Mouse (Mus musculus): Measurements from ENCODE around the gene Dusp14. TPM values are rescaled to one million over a fixed set of nuclear protein-coding genes. Genes with fewer than 3 reads are reported as not detected.

Dusp14 gene
- polyA plus RNA-seq, 1 experiment from 2014 or later = 15.7 TPM

- H3K4me3 ChIP-seq (ENCODE audit: low read depth, low read length) = peak overlapping the region; percentile 67
- peak overlapping the region; percentile 88 for H3K4me2 ChIP-seq
- 6% methylated on average over 18 of the region's 18 CpGs for WGBS
- ATAC-seq (ENCODE audit: insufficient read depth) (no peak), DNase-seq (peak; percentile 53)
- peak overlapping the region; percentile 24; the same call in 1 of the 2 replicates for H3K9ac ChIP-seq
- H3K27me3 ChIP-seq (ENCODE audit: insufficient read depth, low read length) = peaks cover 27% of the 10 kb centered on the region
- H3K9me3 ChIP-seq (ENCODE audit: low read depth, low read length) = no peaks in the 10 kb centered on the region
- H3K36me3 ChIP-seq (ENCODE audit: insufficient read depth) = no peaks in the 10 kb centered on the region
- H3K4me1 ChIP-seq (ENCODE audit: insufficient read depth) = 0 out of 2 replicates have a peak, but pooled peaks cover 7% of the 10 kb centered on the region
- no peak overlapping the region for H3K27ac ChIP-seq (ENCODE audit: low read depth)
- TF ChIP-seq CTCF (IDR thresholded peaks at IDR 0.05; ENCODE audit: low read depth) = no peak
Measured at GRCm38 (mm10) chr11:84066927-84067645, 2.0 kb downstream of the Dusp14 start.

- WGBS = 5% methylated on average over 11 of the region's 11 CpGs
- Histone ChIP-seq H3K4me1 (ENCODE audit: insufficient read depth) (0 out of 2 replicates have a peak, but pooled peaks cover 7% of the 10 kb centered on the region), H3K36me3 (ENCODE audit: insufficient read depth) (no peaks in the 10 kb centered on the region), H3K4me2 (peak overlapping the region; percentile 88; the same call in 1 of the 2 replicates), H3K9me3 (ENCODE audit: low read depth, low read length) (no peaks in the 10 kb centered on the region), H3K9ac (no peak overlapping the region), H3K27ac (ENCODE audit: low read depth) (no peak overlapping the region), H3K27me3 (ENCODE audit: insufficient read depth, low read length) (peaks cover 27% of the 10 kb centered on the region), H3K4me3 (ENCODE audit: low read depth, low read length) (no peak overlapping the region)
- peak; percentile 56 for DNase-seq
- peak; percentile 52 for TF ChIP-seq CTCF (IDR thresholded peaks at IDR 0.05; ENCODE audit: low read depth)
- no peak for ATAC-seq (ENCODE audit: insufficient read depth)
Measured at GRCm38 (mm10) chr11:84066071-84066481, 3.0 kb downstream of the Dusp14 start.

GRCm38 (mm10) chr11:84063631-84064209 is 5.3 kb downstream of the Dusp14 start:
- ATAC-seq (ENCODE audit: insufficient read depth) (no peak), DNase-seq (no peak)
- Histone ChIP-seq H3K9me3 (ENCODE audit: low read depth, low read length) (no peaks in the 10 kb centered on the region), H3K27me3 (ENCODE audit: insufficient read depth, low read length) (peaks cover 15% of the 10 kb centered on the region), H3K4me1 (ENCODE audit: insufficient read depth) (0 out of 2 replicates have a peak, but pooled peaks cover 7% of the 10 kb centered on the region), H3K4me2 (no peak overlapping the region), H3K36me3 (ENCODE audit: insufficient read depth) (no peaks in the 10 kb centered on the region), H3K9ac (no peak overlapping the region), H3K27ac (ENCODE audit: low read depth) (no peak overlapping the region), H3K4me3 (ENCODE audit: low read depth, low read length) (no peak overlapping the region)
- no peak for TF ChIP-seq CTCF (IDR thresholded peaks at IDR 0.05; ENCODE audit: low read depth)
- WGBS = 80% methylated on average over 3 of the region's 3 CpGs

GRCm38 (mm10) chr11:84062805-84063204 is 6.3 kb downstream of the Dusp14 start:
- ATAC-seq (ENCODE audit: insufficient read depth) (peak; percentile 48; the same call in 1 of the 2 replicates), DNase-seq (peak; percentile 53)
- no peak for TF ChIP-seq CTCF (IDR thresholded peaks at IDR 0.05; ENCODE audit: low read depth)
- peaks cover 11% of the 10 kb centered on the region for H3K27me3 ChIP-seq (ENCODE audit: insufficient read depth, low read length)
- no peak overlapping the region for H3K4me3 ChIP-seq (ENCODE audit: low read depth, low read length)
- 25% methylated on average over 2 of the region's 2 CpGs for WGBS
- H3K27ac ChIP-seq (ENCODE audit: low read depth) = no peak overlapping the region
- 0 out of 2 replicates have a peak, but pooled peaks cover 7% of the 10 kb centered on the region for H3K4me1 ChIP-seq (ENCODE audit: insufficient read depth)
- H3K4me2 ChIP-seq = no peak overlapping the region
- no peak overlapping the region for H3K9ac ChIP-seq
- no peaks in the 10 kb centered on the region for H3K36me3 ChIP-seq (ENCODE audit: insufficient read depth)
- no peaks in the 10 kb centered on the region for H3K9me3 ChIP-seq (ENCODE audit: low read depth, low read length)

GRCm38 (mm10) chr11:84061881-84062280 is 7.2 kb downstream of the Dusp14 start:
- TF ChIP-seq CTCF (IDR thresholded peaks at IDR 0.05; ENCODE audit: low read depth) = no peak
- ATAC-seq (ENCODE audit: insufficient read depth) = no peak
- Histone ChIP-seq H3K4me2 (no peak overlapping the region), H3K27ac (ENCODE audit: low read depth) (no peak overlapping the region), H3K9me3 (ENCODE audit: low read depth, low read length) (no peaks in the 10 kb centered on the region), H3K4me3 (ENCODE audit: low read depth, low read length) (no peak overlapping the region), H3K36me3 (ENCODE audit: insufficient read depth) (no peaks in the 10 kb centered on the region), H3K9ac (no peak overlapping the region), H3K27me3 (ENCODE audit: insufficient read depth, low read length) (peaks cover 6% of the 10 kb centered on the region), H3K4me1 (ENCODE audit: insufficient read depth) (0 out of 2 replicates have a peak, but pooled peaks cover 1% of the 10 kb centered on the region)
- DNase-seq = no peak
- WGBS = 64% methylated on average over 2 of the region's 2 CpGs

GRCm38 (mm10) chr11:84060635-84061034 is 8.4 kb downstream of the Dusp14 start:
- WGBS = 73% methylated on average over 6 of the region's 6 CpGs
- Histone ChIP-seq H3K36me3 (ENCODE audit: insufficient read depth) (no peaks in the 10 kb centered on the region), H3K4me2 (no peak overlapping the region), H3K4me3 (ENCODE audit: low read depth, low read length) (no peak overlapping the region), H3K4me1 (ENCODE audit: insufficient read depth) (no peaks in the 10 kb centered on the region), H3K27ac (ENCODE audit: low read depth) (no peak overlapping the region), H3K9me3 (ENCODE audit: low read depth, low read length) (no peaks in the 10 kb centered on the region), H3K9ac (no peak overlapping the region), H3K27me3 (ENCODE audit: insufficient read depth, low read length) (no peaks in the 10 kb centered on the region)
- DNase-seq (no peak), ATAC-seq (ENCODE audit: insufficient read depth) (no peak)
- no peak for TF ChIP-seq CTCF (IDR thresholded peaks at IDR 0.05; ENCODE audit: low read depth)

GRCm38 (mm10) chr11:84059784-84060183 is 9.3 kb downstream of the Dusp14 start:
- Histone ChIP-seq H3K27me3 (ENCODE audit: insufficient read depth, low read length) (no peaks in the 10 kb centered on the region), H3K4me1 (ENCODE audit: insufficient read depth) (no peaks in the 10 kb centered on the region), H3K4me3 (ENCODE audit: low read depth, low read length) (no peak overlapping the region), H3K27ac (ENCODE audit: low read depth) (no peak overlapping the region), H3K9me3 (ENCODE audit: low read depth, low read length) (no peaks in the 10 kb centered on the region), H3K4me2 (no peak overlapping the region), H3K36me3 (ENCODE audit: insufficient read depth) (no peaks in the 10 kb centered on the region), H3K9ac (no peak overlapping the region)
- DNase-seq (no peak), ATAC-seq (ENCODE audit: insufficient read depth) (no peak)
- TF ChIP-seq CTCF (IDR thresholded peaks at IDR 0.05; ENCODE audit: low read depth) = no peak
- 95% methylated on average over 2 of the region's 2 CpGs for WGBS
